Comparison of ENCODE assay signal across 27 mouse cellular contexts in genomic region chr9:14920608-14921007, GRCm38 (mm10). TPM values are rescaled to one million over a fixed set of nuclear protein-coding genes. Genes with fewer than 3 reads are reported as not detected.
A peak's percentile ranks its signal among the peaks of the same experiment; 100 is the strongest.
DNase-seq lines count a peak whose midpoint lies in the region; ATAC-seq lines count a peak whose summit lies in the region.
"Had no signal": no experiment of that assay in that cellular context is flagged by ENCODE, and none has a peak within 500 bp of the region (broad histone marks: within the 10 kb centered on the region; RNA-seq: fewer than 3 reads in every experiment).

No protein-coding gene starts in this region.

- H3K9ac ChIP-seq in intestine, embryonic 15.5 days, result no peak overlapping the region
- H3K9ac ChIP-seq: forebrain, embryonic 13.5 days; heart, embryonic 12.5 days; heart, embryonic 15.5 days; hindbrain, embryonic 14.5 days had no signal

- intact Hi-C loops in heart, postnatal 14 days (cut with DNase I), result no loop called here
- intact Hi-C loops in left cerebral cortex, postnatal 4 days (cut with DNase I), result no loop called here

- no peaks in the 10 kb centered on the region for H3K9me3 ChIP-seq in intestine, embryonic 15.5 days
- H3K9me3 ChIP-seq: forebrain, embryonic 10.5 days; forebrain, embryonic 13.5 days; heart, embryonic 12.5 days; heart, embryonic 15.5 days had no signal

- WGBS in intestine, embryonic 15.5 days, result 74% methylated on average over 4 of the region's 4 CpGs

- no peaks in the 10 kb centered on the region for H3K27me3 ChIP-seq in intestine, embryonic 15.5 days (replicated peaks)
- H3K27me3 ChIP-seq: forebrain, embryonic 13.5 days; heart, embryonic 12.5 days had no signal

- DNase-seq in heart, adult 11 months, result peak; percentile 5
- DNase-seq in heart, postnatal 14 days, result no peak
- peak; percentile 48 for DNase-seq in CD4-positive helper T cell, adult 2 months (ENCODE audit: low read depth, low spot score)
- DNase-seq in naive thymus-derived CD4-positive, alpha-beta T cell, adult 2 months (ENCODE audit: low read depth), result peak; percentile 61
- DNase-seq in left cerebral cortex, postnatal 4 days, result no peak
- DNase-seq: adrenal gland, postnatal 10 days; adrenal gland, postnatal 36 days; cerebellum, adult 18-20 months; cerebellum, adult 9-10 months; cerebellum, postnatal 14 days; gastrocnemius, adult 2 months; gastrocnemius, postnatal 14 days; heart, adult 18-20 months; heart, postnatal 10 days; heart, postnatal 4 days had no signal

- peaks cover 8% of the 10 kb centered on the region; the same call in 1 of the 2 replicates for H3K4me1 ChIP-seq in intestine, embryonic 15.5 days (replicated peaks)
- H3K4me1 ChIP-seq: heart, embryonic 12.5 days; heart, embryonic 15.5 days had no signal

- no peaks in the 10 kb centered on the region for H3K36me3 ChIP-seq in intestine, embryonic 15.5 days
- H3K36me3 ChIP-seq: forebrain, embryonic 10.5 days; heart, embryonic 12.5 days; heart, embryonic 15.5 days had no signal

- peak; percentile 51 for ATAC-seq in activated CD4-positive, CD25-positive, alpha-beta regulatory T cell, adult 4 months
- no peak for ATAC-seq in intestine, embryonic 15.5 days

- no peak overlapping the region for H3K4me3 ChIP-seq in intestine, embryonic 15.5 days (replicated peaks)
- H3K4me3 ChIP-seq: forebrain, embryonic 10.5 days; forebrain, embryonic 13.5 days; gastrocnemius, adult 2 months; heart, embryonic 12.5 days; heart, embryonic 15.5 days had no signal

- no peak overlapping the region for H3K27ac ChIP-seq in intestine, embryonic 15.5 days
- H3K27ac ChIP-seq: forebrain, embryonic 10.5 days; forebrain, embryonic 13.5 days; gastrocnemius, adult 2 months; heart, embryonic 15.5 days; hindbrain, embryonic 14.5 days; hindbrain, postnatal 0 days had no signal

- H3K4me2 ChIP-seq in intestine, embryonic 15.5 days (replicated peaks), result no peak overlapping the region
- H3K4me2 ChIP-seq: forebrain, embryonic 13.5 days; heart, embryonic 12.5 days; heart, embryonic 15.5 days; hindbrain, embryonic 14.5 days had no signal

RNA-seq across cellular contexts. Expression of gene Izumo1r, which starts 16.9 kb away (rescaled TPM):
- under 1 TPM in 1 of 2 experiments, not detected in 1; 0.39 TPM for total RNA-seq in heart, postnatal 14 days (2021)
- polyA plus RNA-seq in activated CD4-positive, CD25-positive, alpha-beta regulatory T cell, adult 4 months (2017; shearing (Covaris generic)), result 1,000 to 10,000 TPM in 1 of 2 experiments, 100 to 1,000 TPM in 1; 971 to 1,075 TPM
- total RNA-seq in left cerebral cortex, postnatal 4 days (2021), result not detected
- not detected in 2 replicates for polyA plus RNA-seq in intestine, embryonic 15.5 days (2015; fragmentation: Nextera tagmentation; extraction: Ambion mirVana)
- total RNA-seq: adrenal gland, adult 18-20 months; adrenal gland, postnatal 36 days; gastrocnemius, adult 2 months; gastrocnemius, postnatal 14 days; gastrocnemius, postnatal 4 days; heart, postnatal 10 days; heart, postnatal 4 days; hindbrain, postnatal 0 days had no signal
- polyA plus RNA-seq: forebrain, embryonic 10.5 days; forebrain, embryonic 13.5 days; forebrain, embryonic 16.5 days; heart, embryonic 12.5 days; hindbrain, embryonic 11.5 days; hindbrain, embryonic 14.5 days; hindbrain, postnatal 0 days had no signal

Comparison
In these comparisons a context has a peak if more than half of its experiments do, and no peak if none do; other contexts are left out.
1. DNase-seq: peak in heart, adult 11 months (single experiment), CD4-positive helper T cell, adult 2 months (single experiment) and naive thymus-derived CD4-positive, alpha-beta T cell, adult 2 months (single experiment); none in heart, postnatal 14 days (0 of 2) and left cerebral cortex, postnatal 4 days (single experiment).